Mouse (Mus musculus) testis, adult 2 months (tissue): ENCODE results near the gene Zfp523. TPM values are rescaled to one million over a fixed set of nuclear protein-coding genes. Genes with fewer than 3 reads are reported as not detected.
A peak's percentile ranks its signal among the peaks of the same experiment; 100 is the strongest.

Experiments used
- H3K27ac ChIP-seq: fragments of 200-500 bp; 2 replicates; pipeline ENCODE4 v1.5.1; 2012; ENCODE audit warnings: low read depth, low read length; ENCODE audit not compliant: control insufficient read depth, insufficient read depth
- H3K27me3 ChIP-seq: fragments of 200-500 bp; 2 replicates; pipeline ENCODE4 v1.6.1; 2012; ENCODE audit warnings: mild to moderate bottlenecking, low read length, moderate library complexity; ENCODE audit not compliant: control insufficient read depth, insufficient read depth
- H3K36me3 ChIP-seq: fragments of 200-500 bp; 2 replicates; pipeline ENCODE4 v1.6.1; 2012; ENCODE audit warnings: mild to moderate bottlenecking, low read length; ENCODE audit not compliant: control insufficient read depth, insufficient read depth
- H3K4me1 ChIP-seq: fragments of 200-500 bp; 2 replicates; pipeline ENCODE4 v1.6.1; 2012; ENCODE audit warnings: low read length; ENCODE audit not compliant: control insufficient read depth, insufficient read depth
- H3K4me3 ChIP-seq: fragments of 200-500 bp; 2 replicates; pipeline ENCODE4 v1.5.1; 2012; ENCODE audit warnings: low read depth, mild to moderate bottlenecking, low read length, moderate library complexity, mixed read lengths; ENCODE audit not compliant: control insufficient read depth
- CTCF ChIP-seq: fragments of 200-500 bp; IDR thresholded peaks from 2 replicates; pipeline ENCODE4 v1.5.1; 2012; ENCODE audit warnings: low read depth, mild to moderate bottlenecking, inconsistent platforms, low read length, moderate library complexity; ENCODE audit not compliant: control insufficient read depth, insufficient read depth, insufficient replicate concordance
- POLR2A ChIP-seq: fragments of 200-500 bp; IDR thresholded peaks from 2 replicates; pipeline ENCODE4 v1.6.1; 2012; ENCODE audit warnings: low read depth, mild to moderate bottlenecking, inconsistent platforms, low read length, moderate library complexity; ENCODE audit not compliant: control insufficient read depth
- polyA plus RNA-seq: library from polyadenylated mRNA; depleted of rRNA; stranded (reverse); fragments of >200 nt; gene quantifications from 2 replicates; pipeline ENCODE4 v1.2.3, GENCODE M21; 2012

Zfp523 gene
- polyA plus RNA-seq, 1 experiment = 89.4 TPM

GRCm38 (mm10) chr17:28205443-28205842, 28.5 kb downstream of the Zfp523 start:
- no peaks in the 10 kb centered on the region for H3K27me3 ChIP-seq
- no peaks in the 10 kb centered on the region; the same call in 1 of the 2 replicates for H3K36me3 ChIP-seq
- TF ChIP-seq POLR2A = no peak
- no peak for TF ChIP-seq CTCF
- H3K4me1 ChIP-seq = peaks cover 12% of the 10 kb centered on the region
- no peak overlapping the region for H3K27ac ChIP-seq
- no peak overlapping the region for H3K4me3 ChIP-seq

GRCm38 (mm10) chr17:28207092-28207491, 30.2 kb downstream of the Zfp523 start:
- no peaks in the 10 kb centered on the region for H3K27me3 ChIP-seq
- H3K4me1 ChIP-seq = peaks cover 12% of the 10 kb centered on the region
- H3K27ac ChIP-seq = no peak overlapping the region
- TF ChIP-seq CTCF (no peak), POLR2A (no peak)
- H3K36me3 ChIP-seq = no peaks in the 10 kb centered on the region; the same call in 1 of the 2 replicates
- no peak overlapping the region for H3K4me3 ChIP-seq

- TF ChIP-seq CTCF (no peak), POLR2A (no peak)
- Histone ChIP-seq H3K27ac (no peak within 1 kb of the TSS), H3K4me1 (peaks cover 13% of the 10 kb centered on the region), H3K4me3 (peak within 1 kb of the TSS; percentile 21), H3K27me3 (no peaks in the 10 kb centered on the region), H3K36me3 (no peaks in the 10 kb centered on the region; the same call in 1 of the 2 replicates)
These were observed 30.8 kb downstream of the Zfp523 start, which contains the start of gene Def6 for GRCm38 (mm10) chr17:28207591-28208313. TSS of gene Def6 (plus strand) at chr17:28207778.

- Histone ChIP-seq H3K27ac (no peak overlapping the region), H3K4me1 (peaks cover 14% of the 10 kb centered on the region), H3K36me3 (no peaks in the 10 kb centered on the region; the same call in 1 of the 2 replicates), H3K27me3 (no peaks in the 10 kb centered on the region), H3K4me3 (no peak overlapping the region; the same call in 1 of the 2 replicates)
- TF ChIP-seq POLR2A (no peak), CTCF (no peak)
These were observed 31.3 kb downstream of the Zfp523 start for GRCm38 (mm10) chr17:28208314-28208612.

- TF ChIP-seq CTCF (no peak), POLR2A (no peak)
- no peaks in the 10 kb centered on the region for H3K27me3 ChIP-seq
- no peaks in the 10 kb centered on the region for H3K36me3 ChIP-seq
- H3K4me3 ChIP-seq = no peak overlapping the region
- H3K27ac ChIP-seq = no peak overlapping the region
- H3K4me1 ChIP-seq = peaks cover 14% of the 10 kb centered on the region
These were observed 32.7 kb downstream of the Zfp523 start for GRCm38 (mm10) chr17:28209457-28210110.

GRCm38 (mm10) chr17:28211921-28212341, 35.0 kb downstream of the Zfp523 start:
- Histone ChIP-seq H3K27ac (no peak overlapping the region), H3K27me3 (no peaks in the 10 kb centered on the region), H3K4me1 (peaks cover 15% of the 10 kb centered on the region), H3K36me3 (no peaks in the 10 kb centered on the region), H3K4me3 (no peak overlapping the region)
- TF ChIP-seq POLR2A (no peak), CTCF (no peak)

GRCm38 (mm10) chr17:28212391-28212790, 35.5 kb downstream of the Zfp523 start:
- no peaks in the 10 kb centered on the region for H3K27me3 ChIP-seq
- TF ChIP-seq CTCF (no peak), POLR2A (no peak)
- peaks cover 15% of the 10 kb centered on the region for H3K4me1 ChIP-seq
- no peak overlapping the region for H3K4me3 ChIP-seq
- no peaks in the 10 kb centered on the region for H3K36me3 ChIP-seq
- no peak overlapping the region for H3K27ac ChIP-seq
